Mouse (Mus musculus): ENCODE results near the gene 1700001O22Rik. TPM values are rescaled to one million over a fixed set of nuclear protein-coding genes. Genes with fewer than 3 reads are reported as not detected.

1700001O22Rik gene
- total and polyA plus RNA-seq, 2 experiments from 2014 or later: 1.4 to 1.8 TPM

GRCm38 (mm10) chr2:30816383-30816782 is 12.9 kb upstream of the 1700001O22Rik start:
- DNase-seq (no peak), ATAC-seq (no peak)
- no peak for TF ChIP-seq CTCF (IDR thresholded peaks at IDR 0.05; ENCODE audit: low read depth)
- Histone ChIP-seq H3K9ac (no peak overlapping the region), H3K27ac (ENCODE audit: low read depth, low read length) (no peak overlapping the region), H3K4me2 (ENCODE audit: low read depth) (no peak overlapping the region), H3K9me3 (ENCODE audit: low read length) (no peaks in the 10 kb centered on the region), H3K4me1 (ENCODE audit: insufficient read depth) (no peaks in the 10 kb centered on the region), H3K4me3 (ENCODE audit: low read depth, low read length) (no peak overlapping the region), H3K36me3 (ENCODE audit: insufficient read depth) (peaks cover 52% of the 10 kb centered on the region), H3K27me3 (ENCODE audit: insufficient read depth, low read length) (no peaks in the 10 kb centered on the region)
- 81% methylated on average over 1 of the region's 1 CpGs for WGBS

GRCm38 (mm10) chr2:30810573-30810972 is 7.1 kb upstream of the 1700001O22Rik start:
- Histone ChIP-seq H3K4me2 (ENCODE audit: low read depth) (no peak overlapping the region), H3K4me3 (ENCODE audit: low read depth, low read length) (no peak overlapping the region), H3K36me3 (ENCODE audit: insufficient read depth) (peaks cover 21% of the 10 kb centered on the region), H3K27ac (ENCODE audit: low read depth, low read length) (no peak overlapping the region), H3K9ac (no peak overlapping the region), H3K27me3 (ENCODE audit: insufficient read depth, low read length) (no peaks in the 10 kb centered on the region), H3K9me3 (ENCODE audit: low read length) (no peaks in the 10 kb centered on the region), H3K4me1 (ENCODE audit: insufficient read depth) (peaks cover 3% of the 10 kb centered on the region)
- TF ChIP-seq CTCF (IDR thresholded peaks at IDR 0.05; ENCODE audit: low read depth): no peak
- 90% methylated on average over 7 of the region's 7 CpGs for WGBS
- ATAC-seq (no peak), DNase-seq (no peak)

GRCm38 (mm10) chr2:30809503-30809902 is 6.0 kb upstream of the 1700001O22Rik start:
- H3K36me3 ChIP-seq (ENCODE audit: insufficient read depth): peaks cover 10% of the 10 kb centered on the region
- no peaks in the 10 kb centered on the region for H3K27me3 ChIP-seq (ENCODE audit: insufficient read depth, low read length)
- ATAC-seq (no peak), DNase-seq (no peak)
- H3K27ac ChIP-seq (ENCODE audit: low read depth, low read length): no peak overlapping the region
- no peak for TF ChIP-seq CTCF (IDR thresholded peaks at IDR 0.05; ENCODE audit: low read depth)
- peak overlapping the region; percentile 27 for H3K4me2 ChIP-seq (ENCODE audit: low read depth)
- H3K4me3 ChIP-seq (ENCODE audit: low read depth, low read length): peak overlapping the region; percentile 17; the same call in 1 of the 2 replicates
- 0 out of 2 replicates have a peak overlapping the region, but pooled peaks have one; percentile 18 for H3K9ac ChIP-seq
- H3K4me1 ChIP-seq (ENCODE audit: insufficient read depth): peaks cover 3% of the 10 kb centered on the region
- no peaks in the 10 kb centered on the region for H3K9me3 ChIP-seq (ENCODE audit: low read length)
- 76% methylated on average over 5 of the region's 5 CpGs for WGBS

GRCm38 (mm10) chr2:30808296-30808655 is 4.8 kb upstream of the 1700001O22Rik start:
- H3K36me3 ChIP-seq (ENCODE audit: insufficient read depth): peaks cover 2% of the 10 kb centered on the region; the same call in 1 of the 2 replicates
- no peaks in the 10 kb centered on the region for H3K9me3 ChIP-seq (ENCODE audit: low read length)
- 3% methylated on average over 10 of the region's 10 CpGs for WGBS
- H3K4me2 ChIP-seq (ENCODE audit: low read depth): peak overlapping the region; percentile 91
- peak overlapping the region; percentile 85 for H3K27ac ChIP-seq (ENCODE audit: low read depth, low read length)
- H3K9ac ChIP-seq: peak overlapping the region; percentile 94
- DNase-seq (no peak), ATAC-seq (no peak)
- peak overlapping the region; percentile 71 for H3K4me3 ChIP-seq (ENCODE audit: low read depth, low read length)
- peaks cover 3% of the 10 kb centered on the region for H3K4me1 ChIP-seq (ENCODE audit: insufficient read depth)
- TF ChIP-seq CTCF (IDR thresholded peaks at IDR 0.05; ENCODE audit: low read depth): no peak
- no peaks in the 10 kb centered on the region for H3K27me3 ChIP-seq (ENCODE audit: insufficient read depth, low read length)

- peak within 1 kb of the TSS; percentile 71 for H3K4me3 ChIP-seq (ENCODE audit: low read depth, low read length)
- H3K4me1 ChIP-seq (ENCODE audit: insufficient read depth): peaks cover 3% of the 10 kb centered on the region
- no peaks in the 10 kb centered on the region for H3K27me3 ChIP-seq (ENCODE audit: insufficient read depth, low read length)
- no peak for TF ChIP-seq CTCF (IDR thresholded peaks at IDR 0.05; ENCODE audit: low read depth)
- 3% methylated on average over 44 of the region's 44 CpGs for WGBS
- peak within 1 kb of the TSS; percentile 85 for H3K27ac ChIP-seq (ENCODE audit: low read depth, low read length)
- ATAC-seq (peak; percentile 96), DNase-seq (peak; percentile 95)
- H3K9me3 ChIP-seq (ENCODE audit: low read length): no peaks in the 10 kb centered on the region
- no peaks in the 10 kb centered on the region for H3K36me3 ChIP-seq (ENCODE audit: insufficient read depth)
- peak within 1 kb of the TSS; percentile 94 for H3K9ac ChIP-seq
- peak within 1 kb of the TSS; percentile 91 for H3K4me2 ChIP-seq (ENCODE audit: low read depth)
These were observed 4.3 kb upstream of the 1700001O22Rik start, which contains the start of gene Ntmt1 for GRCm38 (mm10) chr2:30807648-30808295. Gene Ntmt1 (plus strand): TSS chr2:30807826.

- no peaks in the 10 kb centered on the region for H3K27me3 ChIP-seq (ENCODE audit: insufficient read depth, low read length)
- TF ChIP-seq CTCF (IDR thresholded peaks at IDR 0.05; ENCODE audit: low read depth): no peak
- peak overlapping the region; percentile 91 for H3K4me2 ChIP-seq (ENCODE audit: low read depth)
- H3K36me3 ChIP-seq (ENCODE audit: insufficient read depth): no peaks in the 10 kb centered on the region
- ATAC-seq (peak; percentile 61), DNase-seq (no peak)
- no peaks in the 10 kb centered on the region for H3K9me3 ChIP-seq (ENCODE audit: low read length)
- H3K9ac ChIP-seq: peak overlapping the region; percentile 94
- peak overlapping the region; percentile 85 for H3K27ac ChIP-seq (ENCODE audit: low read depth, low read length)
- peaks cover 3% of the 10 kb centered on the region for H3K4me1 ChIP-seq (ENCODE audit: insufficient read depth)
- WGBS: 6% methylated on average over 28 of the region's 28 CpGs
- peak overlapping the region; percentile 71 for H3K4me3 ChIP-seq (ENCODE audit: low read depth, low read length)
These were observed 3.7 kb upstream of the 1700001O22Rik start for GRCm38 (mm10) chr2:30807147-30807647.

GRCm38 (mm10) chr2:30805983-30806382 is 2.5 kb upstream of the 1700001O22Rik start:
- H3K27ac ChIP-seq (ENCODE audit: low read depth, low read length): no peak overlapping the region
- no peaks in the 10 kb centered on the region for H3K36me3 ChIP-seq (ENCODE audit: insufficient read depth)
- no peak overlapping the region for H3K4me3 ChIP-seq (ENCODE audit: low read depth, low read length)
- DNase-seq (no peak), ATAC-seq (no peak)
- H3K4me2 ChIP-seq (ENCODE audit: low read depth): no peak overlapping the region
- peaks cover 11% of the 10 kb centered on the region for H3K4me1 ChIP-seq (ENCODE audit: insufficient read depth)
- H3K9me3 ChIP-seq (ENCODE audit: low read length): no peaks in the 10 kb centered on the region
- no peaks in the 10 kb centered on the region; the same call in 1 of the 2 replicates for H3K27me3 ChIP-seq (ENCODE audit: insufficient read depth, low read length)
- H3K9ac ChIP-seq: no peak overlapping the region
- 94% methylated on average over 2 of the region's 2 CpGs for WGBS
- TF ChIP-seq CTCF (IDR thresholded peaks at IDR 0.05; ENCODE audit: low read depth): no peak

Measured in forebrain, postnatal 0 days (tissue).